Mouse (Mus musculus) MEL (cell line): Measurements from ENCODE around the gene Rad51d. TPM values are rescaled to one million over a fixed set of nuclear protein-coding genes. Genes with fewer than 3 reads are reported as not detected.
A peak's percentile ranks its signal among the peaks of the same experiment; 100 is the strongest.

ENCODE experiments used
- DNase-seq: peaks from one replicate; pipeline ENCODE4 v3.0.0; 2011; ENCODE audit warnings: low read depth, low spot score
- H3K27ac ChIP-seq: 2 replicates; pipeline ENCODE4 v1.5.1; 2012; ENCODE audit warnings: low read depth, mild to moderate bottlenecking, control low read depth, low read length, moderate library complexity; ENCODE audit not compliant: control insufficient read depth
- H3K27me3 ChIP-seq, 2 experiments: fragments of 150-350 bp in 1 of 2; sonication (generic) in 1 of 2; 2 replicates each; pipeline ENCODE4 v1.6.1; 2012; ENCODE audit warnings: low read length in 2 of 2, mild to moderate bottlenecking in 2 of 2, improper control_type of control experiment in 1 of 2, moderate library complexity in 1 of 2; ENCODE audit not compliant: insufficient read depth in 2 of 2, control insufficient read depth in 1 of 2
- H3K36me3 ChIP-seq, 2 experiments: 2 replicates each; pipeline ENCODE4 v1.6.1; 2012 to 2014; ENCODE audit warnings: low read length in 2 of 2, improper control_type of control experiment in 1 of 2, inconsistent platforms in 1 of 2, mild to moderate bottlenecking in 1 of 2; ENCODE audit not compliant: insufficient read depth in 2 of 2, control insufficient read depth in 1 of 2
- H3K4me1 ChIP-seq, 2 experiments: fragments of 150-350 bp in 1 of 2; sonication (generic) in 1 of 2; 2 replicates each; pipeline ENCODE4 v1.6.1; 2012; ENCODE audit warnings: low read length in 2 of 2, improper control_type of control experiment in 1 of 2, mild to moderate bottlenecking in 1 of 2; ENCODE audit not compliant: insufficient read depth in 2 of 2, control insufficient read depth in 1 of 2
- H3K4me3 ChIP-seq, 2 experiments: fragments of 150-350 bp in 1 of 2; sonication (generic) in 1 of 2; 2 replicates each; pipeline ENCODE4 v1.5.1; 2012; ENCODE audit warnings: low read depth in 2 of 2, low read length in 2 of 2, mild to moderate bottlenecking in 2 of 2, moderate library complexity in 2 of 2, control low read depth in 1 of 2, improper control_type of control experiment in 1 of 2; ENCODE audit not compliant: control insufficient read depth in 1 of 2, insufficient read depth in 1 of 2
- H3K79me2 ChIP-seq: 2 replicates; pipeline ENCODE4 v1.6.1; 2012; ENCODE audit warnings: mild to moderate bottlenecking, low read length, moderate library complexity; ENCODE audit not compliant: control insufficient read depth, poor library complexity, insufficient read depth
- H3K9ac ChIP-seq: 2 replicates; pipeline ENCODE4 v1.6.1; 2012; ENCODE audit warnings: low read depth, mild to moderate bottlenecking, control low read depth, low read length, moderate library complexity; ENCODE audit not compliant: control insufficient read depth, poor library complexity, severe bottlenecking
- H3K9me3 ChIP-seq: fragments of 150-350 bp; sonication (generic); replicated peaks from 2 replicates; pipeline ENCODE4 v1.6.1; 2012; ENCODE audit warnings: mild to moderate bottlenecking, low read length, improper control_type of control experiment, moderate library complexity; ENCODE audit not compliant: insufficient read depth
- BHLHE40 ChIP-seq: IDR thresholded peaks from 2 replicates; pipeline ENCODE4 v1.6.1; 2012; ENCODE audit warnings: low read depth, mild to moderate bottlenecking, inconsistent platforms, low read length, improper control_type of control experiment, borderline replicate concordance
- CHD1 ChIP-seq: IDR thresholded peaks from 2 replicates; pipeline ENCODE4 v1.6.1; 2012; ENCODE audit warnings: low read depth, mild to moderate bottlenecking, inconsistent platforms, low read length, improper control_type of control experiment
- CTCF ChIP-seq, 3 experiments: IDR thresholded peaks in 2 of 3; conservative IDR thresholded peaks in 1 of 3; 2 replicates each; pipeline ENCODE4 v1.5.1; 2011 to 2012; ENCODE audit warnings: low read length in 3 of 3, low read depth in 2 of 3, mild to moderate bottlenecking in 2 of 3, improper control_type of control experiment in 1 of 3, inconsistent platforms in 1 of 3, mixed read lengths in 1 of 3, moderate library complexity in 1 of 3; ENCODE audit not compliant: control insufficient read depth in 1 of 3, insufficient read depth in 1 of 3, poor library complexity in 1 of 3, severe bottlenecking in 1 of 3
- E2F4 ChIP-seq: IDR thresholded peaks from 2 replicates; pipeline ENCODE4 v1.6.1; 2011; ENCODE audit warnings: low read depth, low read length, improper control_type of control experiment, borderline replicate concordance
- ELF1 ChIP-seq: IDR thresholded peaks from 2 replicates; pipeline ENCODE4 v1.6.1; 2014; ENCODE audit warnings: low read depth, mild to moderate bottlenecking, inconsistent platforms, low read length, improper control_type of control experiment, moderate library complexity
- EP300 ChIP-seq, 2 experiments: IDR thresholded peaks; 2 replicates each; pipeline ENCODE4 v1.6.1; 2011; ENCODE audit warnings: improper control_type of control experiment in 2 of 2, low read length in 2 of 2, low read depth in 1 of 2, mild to moderate bottlenecking in 1 of 2
- ETS1 ChIP-seq: IDR thresholded peaks from 2 replicates; pipeline ENCODE4 v1.6.1; 2012; ENCODE audit warnings: low read depth, mild to moderate bottlenecking, inconsistent platforms, low read length, improper control_type of control experiment, moderate library complexity
- GABPA ChIP-seq: IDR thresholded peaks from 2 replicates; pipeline ENCODE4 v1.6.1; 2012; ENCODE audit warnings: low read depth, mild to moderate bottlenecking, inconsistent platforms, low read length, improper control_type of control experiment, moderate library complexity
- GATA1 ChIP-seq: IDR thresholded peaks from 2 replicates; pipeline ENCODE4 v1.6.1; 2011; ENCODE audit warnings: low read depth, low read length, improper control_type of control experiment
- HCFC1 ChIP-seq: IDR thresholded peaks from 2 replicates; pipeline ENCODE4 v1.6.1; 2012; ENCODE audit warnings: low read depth, mild to moderate bottlenecking, inconsistent platforms, low read length, improper control_type of control experiment, moderate library complexity
- JUND ChIP-seq: IDR thresholded peaks from 2 replicates; pipeline ENCODE4 v1.6.1; 2011; ENCODE audit warnings: low read depth, mild to moderate bottlenecking, improper control_type of control experiment, low read length
- KAT2A ChIP-seq: conservative IDR thresholded peaks from 2 replicates; pipeline ENCODE4 v1.6.1; 2012; ENCODE audit warnings: low read depth, low read length, improper control_type of control experiment, inconsistent platforms
- MAFK ChIP-seq: IDR thresholded peaks from 2 replicates; pipeline ENCODE4 v1.6.1; 2011; ENCODE audit warnings: low read depth, mild to moderate bottlenecking, low read length, improper control_type of control experiment, borderline replicate concordance
- MAX ChIP-seq: IDR thresholded peaks from 2 replicates; pipeline ENCODE4 v1.6.1; 2011; ENCODE audit warnings: low read length, improper control_type of control experiment
- MAZ ChIP-seq: IDR thresholded peaks from 2 replicates; pipeline ENCODE4 v1.6.1; 2012; ENCODE audit warnings: low read depth, mild to moderate bottlenecking, inconsistent platforms, low read length, improper control_type of control experiment
- MEF2A ChIP-seq: IDR thresholded peaks from 2 replicates; pipeline ENCODE4 v1.6.1; 2014; ENCODE audit warnings: low read depth, mild to moderate bottlenecking, inconsistent platforms, low read length, improper control_type of control experiment; ENCODE audit not compliant: poor library complexity, insufficient replicate concordance, severe bottlenecking; ENCODE audit errors: extremely low read depth
- MYB ChIP-seq: IDR thresholded peaks from 2 replicates; pipeline ENCODE4 v1.6.1; 2011; ENCODE audit warnings: mild to moderate bottlenecking, low read depth, low read length, improper control_type of control experiment
- MYC ChIP-seq: IDR thresholded peaks from 2 replicates; pipeline ENCODE4 v1.6.1; 2011; ENCODE audit warnings: low read depth, mild to moderate bottlenecking, low read length, improper control_type of control experiment, moderate library complexity
- NELFE ChIP-seq: IDR thresholded peaks from 2 replicates; pipeline ENCODE4 v1.6.1; 2011; ENCODE audit warnings: low read depth, low read length, improper control_type of control experiment
- NRF1 ChIP-seq: IDR thresholded peaks from 2 replicates; pipeline ENCODE4 v1.6.1; 2014; ENCODE audit warnings: low read depth, mild to moderate bottlenecking, inconsistent platforms, low read length, improper control_type of control experiment, moderate library complexity; ENCODE audit not compliant: poor library complexity, insufficient read depth, severe bottlenecking
- POLR2A ChIP-seq, 2 experiments: IDR thresholded peaks; 2 replicates each; pipeline ENCODE4 v1.6.1; 2011 to 2012; ENCODE audit warnings: low read length in 2 of 2, mild to moderate bottlenecking in 2 of 2, control low read depth in 1 of 2, improper control_type of control experiment in 1 of 2, low read depth in 1 of 2, moderate library complexity in 1 of 2; ENCODE audit not compliant: control insufficient read depth in 1 of 2, insufficient read depth in 1 of 2, poor library complexity in 1 of 2
- POLR2AphosphoS2 ChIP-seq: IDR thresholded peaks from 2 replicates; pipeline ENCODE4 v1.6.1; 2011; ENCODE audit warnings: low read length, improper control_type of control experiment
- RAD21 ChIP-seq: IDR thresholded peaks from 2 replicates; pipeline ENCODE4 v1.6.1; 2011; ENCODE audit warnings: mild to moderate bottlenecking, low read depth, low read length, improper control_type of control experiment
- RCOR1 ChIP-seq: IDR thresholded peaks from 2 replicates; pipeline ENCODE4 v1.6.1; 2012; ENCODE audit warnings: low read depth, mild to moderate bottlenecking, inconsistent platforms, low read length, improper control_type of control experiment
- SIN3A ChIP-seq: IDR thresholded peaks from 2 replicates; pipeline ENCODE4 v1.6.1; 2012; ENCODE audit warnings: low read length, improper control_type of control experiment, inconsistent platforms
- SMC3 ChIP-seq: IDR thresholded peaks from 2 replicates; pipeline ENCODE4 v1.6.1; 2011; ENCODE audit warnings: low read depth, low read length, improper control_type of control experiment
- TAL1 ChIP-seq: IDR thresholded peaks from 2 replicates; pipeline ENCODE4 v1.6.1; 2012; ENCODE audit warnings: mild to moderate bottlenecking, inconsistent platforms, low read length, moderate library complexity, mixed read lengths
- TBP ChIP-seq: IDR thresholded peaks from 2 replicates; pipeline ENCODE4 v1.8.0; 2011; ENCODE audit warnings: low read depth, low read length, improper control_type of control experiment
- TCF12 ChIP-seq: IDR thresholded peaks from 2 replicates; pipeline ENCODE4 v1.6.1; 2014; ENCODE audit warnings: low read depth, mild to moderate bottlenecking, inconsistent platforms, low read length, improper control_type of control experiment, moderate library complexity
- UBTF ChIP-seq: IDR thresholded peaks from 2 replicates; pipeline ENCODE4 v1.6.1; 2012; ENCODE audit warnings: low read depth, mild to moderate bottlenecking, inconsistent platforms, low read length, improper control_type of control experiment, moderate library complexity, borderline replicate concordance; ENCODE audit not compliant: insufficient read depth
- USF1 ChIP-seq: IDR thresholded peaks from 2 replicates; pipeline ENCODE4 v1.6.1; 2014; ENCODE audit warnings: low read depth, mild to moderate bottlenecking, inconsistent platforms, low read length, improper control_type of control experiment, moderate library complexity
- USF2 ChIP-seq, 2 experiments: IDR thresholded peaks; 2 replicates each; pipeline ENCODE4 v1.6.1; 2011 to 2012; ENCODE audit warnings: improper control_type of control experiment in 2 of 2, low read length in 2 of 2, borderline replicate concordance in 1 of 2, inconsistent platforms in 1 of 2, low read depth in 1 of 2, mild to moderate bottlenecking in 1 of 2; ENCODE audit not compliant: insufficient read depth in 1 of 2
- ZC3H11A ChIP-seq: IDR thresholded peaks from 2 replicates; pipeline ENCODE4 v1.6.1; 2012; ENCODE audit warnings: low read depth, mild to moderate bottlenecking, inconsistent platforms, low read length, improper control_type of control experiment
- ZKSCAN1 ChIP-seq: IDR thresholded peaks from 2 replicates; pipeline ENCODE4 v1.6.1; 2012; ENCODE audit warnings: low read depth, mild to moderate bottlenecking, inconsistent platforms, low read length, improper control_type of control experiment, moderate library complexity
- ZMIZ1 ChIP-seq: IDR thresholded peaks from 2 replicates; pipeline ENCODE4 v1.6.1; 2012; ENCODE audit warnings: low read depth, mild to moderate bottlenecking, inconsistent platforms, low read length, improper control_type of control experiment, moderate library complexity
- ZNF384 ChIP-seq: IDR thresholded peaks from 2 replicates; pipeline ENCODE4 v1.6.1; 2012; ENCODE audit warnings: low read depth, mild to moderate bottlenecking, inconsistent platforms, low read length, improper control_type of control experiment
- polyA plus RNA-seq, 2 experiments: library from polyadenylated mRNA; stranded (reverse) in 1 of 2; unstranded in 1 of 2; fragments of >175 nt in 1 of 2; fragments of >200 nt in 1 of 2; gene quantifications; 2 replicates each; pipeline versions ENCODE4 v1.2.1 to v1.2.4; 2012; ENCODE audit warnings: low replicate concordance in 2 of 2, low read depth in 1 of 2; ENCODE audit not compliant: insufficient read length in 2 of 2, insufficient read depth in 1 of 2, missing spikeins in 1 of 2
- total RNA-seq: library from RNA; depleted of rRNA; stranded (reverse); fragments of 300-350 nt; gene quantifications from 2 replicates; pipeline ENCODE4 v1.2.3, GENCODE M21; 2012

Rad51d gene
- total and polyA plus RNA-seq, 3 experiments: 21.1 to 30.0 TPM; not detected in 1

DNA sequence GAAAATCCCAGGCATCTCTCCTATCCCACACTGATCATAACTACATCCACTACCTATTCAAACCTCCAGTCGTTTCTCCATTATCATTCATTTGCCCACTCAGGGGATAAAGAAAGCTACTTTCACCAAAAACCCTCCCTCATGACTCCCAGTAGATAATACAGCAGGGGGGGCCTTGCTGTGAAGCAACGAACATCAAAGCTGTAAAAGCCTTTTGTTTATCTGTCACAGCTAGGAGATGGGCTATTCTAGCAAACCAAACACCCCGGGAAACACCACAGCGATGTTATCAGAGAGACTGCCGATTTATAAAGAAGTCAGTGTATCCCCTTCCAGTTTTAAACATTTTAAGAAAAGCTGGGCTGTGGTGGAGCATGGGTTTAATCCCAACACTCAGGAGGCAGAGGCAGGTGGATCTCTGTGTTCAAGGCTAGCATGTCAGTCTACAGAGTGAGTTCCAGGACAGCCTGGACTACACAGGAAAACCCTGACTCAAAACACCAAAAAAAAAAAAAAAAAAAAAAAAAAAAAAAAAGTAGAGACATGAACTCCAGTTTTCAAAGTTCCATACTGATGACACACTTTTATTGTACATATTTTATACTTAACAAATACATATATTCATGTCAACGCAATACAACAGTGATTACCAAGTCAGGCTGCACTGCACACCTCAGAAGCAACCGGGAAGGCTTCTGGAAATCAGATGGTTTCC, 23.4 kb downstream of the Rad51d start:
- peaks cover 15% of the 10 kb centered on the region for H3K79me2 ChIP-seq
- H3K27me3 ChIP-seq: no peaks in the 10 kb centered on the region
- peak overlapping the region; percentile 55 for H3K27ac ChIP-seq
- no peaks in the 10 kb centered on the region for H3K9me3 ChIP-seq
- peak overlapping the region; percentile 57 for H3K9ac ChIP-seq
- peaks cover 0 to 51% of the 10 kb centered on the region in 2 experiments; a peak in 2 of 4 replicates for H3K36me3 ChIP-seq
- peak; percentile 62 for DNase-seq
- peaks cover 21 to 40% of the 10 kb centered on the region in 2 experiments for H3K4me1 ChIP-seq
- peak overlapping the region; percentile 37 to 39 for H3K4me3 ChIP-seq
- TF ChIP-seq TBP (no peak), ZNF384 (peak; percentile 66; the same call in 1 of the 2 replicates), GATA1 (peak; percentile 58), MAX (no peak), BHLHE40 (no peak), MYC (no peak), UBTF (no peak), POLR2A (IDR thresholded peaks at IDR 0.05; ENCODE audit: control insufficient read depth in 1 of 2, insufficient read depth in 1 of 2, low read depth in 1 of 2, low read length in 2 of 2, poor library complexity in 1 of 2) (no peak), ZMIZ1 (no peak), RCOR1 (peak; percentile 66; the same call in 1 of the 2 replicates), POLR2AphosphoS2 (no peak), ZC3H11A (no peak), MEF2A (no peak), E2F4 (no peak), USF1 (no peak), ETS1 (peak; percentile 41; the same call in 1 of the 2 replicates), TCF12 (0 out of 2 replicates have a peak, but pooled peaks have one; percentile 19), MAZ (peak; percentile 37; the same call in 1 of the 2 replicates), NELFE (no peak), CTCF (IDR thresholded peaks at IDR 0.05 in 2 of 3, conservative IDR thresholded peaks at IDR 0.05 in 1 of 3; ENCODE audit: control insufficient read depth in 1 of 3, insufficient read depth in 1 of 3, low read depth in 2 of 3, low read length in 3 of 3, poor library complexity in 1 of 3, severe bottlenecking in 1 of 3) (no peak), SMC3 (no peak), RAD21 (no peak), HCFC1 (no peak), KAT2A (no peak), NRF1 (no peak), ZKSCAN1 (no peak), GABPA (no peak), JUND (no peak), ELF1 (no peak), MYB (no peak), EP300 (IDR thresholded peaks at IDR 0.05; ENCODE audit: low read depth in 1 of 2, low read length in 2 of 2) (peak; percentile 63 to 68), MAFK (no peak), USF2 (IDR thresholded peaks at IDR 0.05; ENCODE audit: borderline replicate concordance in 1 of 2, insufficient read depth in 1 of 2, low read depth in 1 of 2, low read length in 2 of 2) (no peak), SIN3A (peak; percentile 67; the same call in 1 of the 2 replicates), TAL1 (no peak), CHD1 (no peak)
